Mouse (Mus musculus) layer of hippocampus, adult 2 months (tissue): ENCODE measurements around the gene Gm10717. TPM values are rescaled to one million over a fixed set of nuclear protein-coding genes. Genes with fewer than 3 reads are reported as not detected.
"Not testable (repeated sequence)": the region's sequence is repeated elsewhere in the genome, so short reads cannot be mapped to it uniquely, and the experiment has no call there.

Experiments
- DNase-seq, 2 experiments: peaks; one replicate each; pipeline ENCODE4 v3.0.0; 2022; ENCODE audit warnings: low spot score in 2 of 2
- H3K27ac ChIP-seq: fragments of 200-600 bp; 2 replicates; pipeline ENCODE4 v1.8.1; 2022
- H3K4me3 ChIP-seq: fragments of 200-600 bp; 2 replicates; pipeline ENCODE4 v1.8.1; 2022; ENCODE audit warnings: mild to moderate bottlenecking
- microRNA-seq, 2 experiments: library from miRNA; unstranded; fragments of <30 nt; microRNA quantifications; one replicate each; pipeline ENCODE4 v1.2.0; 2021
- total RNA-seq, 2 experiments: library from RNA; stranded (reverse); gene quantifications; 2 replicates each; pipeline ENCODE4 v1.2.3; 2021

Gm10717 gene
- total RNA-seq, 2 experiments from 2014 or later: not detected

DNA sequence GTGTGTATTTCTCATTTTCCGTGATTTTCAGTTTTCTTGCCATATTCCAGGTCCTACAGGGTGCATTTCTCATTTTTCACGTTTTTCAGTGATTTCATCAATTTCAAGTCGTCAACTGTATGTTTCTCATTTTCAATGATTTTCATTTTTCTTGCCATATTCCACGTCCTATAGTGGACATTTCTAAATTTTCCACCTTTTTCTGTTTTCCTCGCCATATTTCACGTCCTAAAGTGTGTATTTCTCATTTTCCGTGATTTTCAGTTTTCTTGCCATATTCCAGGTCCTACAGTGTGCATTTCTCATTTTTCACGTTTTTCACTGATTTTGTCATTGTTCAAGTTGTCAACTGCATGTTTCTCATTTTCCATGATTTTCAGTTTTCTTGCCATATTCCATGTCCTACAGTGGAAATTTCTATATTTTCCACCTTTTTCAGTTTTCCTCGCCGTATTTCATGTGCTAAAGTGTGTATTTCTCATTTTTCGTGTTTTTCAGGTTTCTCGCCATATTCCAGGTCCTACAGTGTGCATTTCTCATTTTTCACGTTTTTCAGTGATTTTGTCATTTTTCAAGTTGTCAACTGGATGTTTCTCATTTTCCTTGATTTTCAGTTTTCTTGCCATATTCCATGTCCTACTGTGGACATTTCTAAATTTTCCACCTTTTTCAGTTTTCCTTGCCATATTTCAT lies 2.8 kb upstream of the Gm10717 start:
- H3K27ac ChIP-seq, H3K4me3 ChIP-seq: not testable (repeated sequence)
- DNase-seq: peak; percentile 86 to 95

DNA sequence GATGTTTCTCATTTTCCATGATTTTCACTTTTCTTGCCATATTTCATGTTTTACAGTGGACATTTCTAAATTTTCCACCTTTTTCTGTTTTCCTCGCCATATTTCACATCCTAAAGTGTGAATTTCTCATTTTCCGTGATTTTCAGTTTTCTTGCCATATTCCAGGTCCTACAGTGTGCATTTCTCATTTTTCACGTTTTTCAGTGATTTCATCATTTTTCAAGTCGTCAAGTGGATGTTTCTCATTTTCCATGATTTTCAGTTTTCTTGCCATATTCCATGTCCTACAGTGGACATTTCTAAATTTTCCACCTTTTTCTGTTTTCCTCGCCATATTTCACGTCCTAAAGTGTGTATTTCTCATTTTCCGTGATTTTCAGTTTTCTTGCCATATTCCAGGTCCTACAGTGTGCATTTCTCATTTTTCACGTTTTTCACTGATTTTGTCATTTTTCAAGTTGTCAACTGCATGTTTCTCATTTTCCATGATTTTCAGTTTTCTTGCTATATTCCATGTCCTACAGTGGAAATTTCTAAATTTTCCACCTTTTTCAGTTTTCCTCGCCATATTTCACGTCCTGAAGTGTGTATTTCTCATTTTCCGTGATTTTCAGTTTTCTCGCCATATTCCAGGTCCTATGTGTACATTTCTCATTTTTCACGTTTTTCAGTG lies 1.8 kb upstream of the Gm10717 start, which contains the start of gene Gm10718:
Gm10718 (plus strand) TSS at position 236 of the 673 bp plus-strand sequence.
- peak; percentile 64 to 70 for DNase-seq
- not testable (repeated sequence) for H3K27ac ChIP-seq, H3K4me3 ChIP-seq

DNA sequence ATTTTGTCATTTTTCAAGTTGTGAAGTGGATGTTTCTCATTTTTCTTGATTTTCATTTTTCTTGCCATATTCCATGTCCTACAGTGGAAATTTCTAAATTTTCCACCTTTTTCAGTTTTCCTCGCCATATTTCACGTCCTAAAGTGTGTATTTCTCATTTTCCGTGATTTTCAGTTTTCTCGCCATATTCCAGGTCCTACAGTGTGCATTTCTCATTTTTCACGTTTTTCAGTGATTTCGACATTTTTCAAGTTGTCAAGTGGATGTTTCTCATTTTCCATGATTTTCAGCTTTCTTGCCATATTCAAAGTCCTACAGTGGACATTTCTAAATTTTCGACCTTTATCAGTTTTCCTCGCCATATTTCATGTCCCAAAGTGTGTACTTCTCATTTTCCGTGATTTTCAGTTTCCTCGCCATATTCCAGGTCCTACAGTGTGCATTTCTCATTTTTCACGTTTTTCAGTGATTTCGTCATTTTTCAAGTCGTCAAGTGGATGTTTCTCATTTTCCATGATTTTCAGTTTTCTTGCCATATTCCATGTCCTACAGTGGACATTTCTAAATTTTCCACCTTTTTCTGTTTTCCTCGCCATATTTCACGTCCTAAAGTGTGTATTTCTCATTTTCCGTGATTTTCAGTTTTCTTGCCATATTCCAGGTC lies 1.1 kb upstream of the Gm10717 start:
- DNase-seq: peak; percentile 99 to 100
- not testable (repeated sequence) for H3K4me3 ChIP-seq, H3K27ac ChIP-seq

DNA sequence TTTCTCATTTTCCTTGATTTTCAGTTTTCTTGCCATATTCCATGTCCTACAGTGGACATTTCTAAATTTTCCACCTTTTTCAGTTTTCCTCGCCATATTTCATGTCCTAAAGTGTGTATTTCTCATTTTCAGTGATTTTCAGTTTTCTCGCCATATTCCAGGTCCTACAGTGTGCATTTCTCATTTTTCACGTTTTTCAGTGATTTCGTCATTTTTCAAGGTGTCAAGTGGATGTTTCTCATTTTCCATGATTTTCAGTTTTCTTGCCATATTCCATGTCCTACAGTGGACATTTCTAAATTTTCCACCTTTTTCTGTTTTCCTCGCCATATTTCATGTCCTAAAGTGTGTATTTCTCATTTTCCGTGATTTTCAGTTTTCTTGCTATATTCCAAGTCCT lies 436 bp downstream of the Gm10717 start:
- not testable (repeated sequence) for H3K4me3 ChIP-seq, H3K27ac ChIP-seq
- peak; percentile 77 to 85 for DNase-seq

DNA sequence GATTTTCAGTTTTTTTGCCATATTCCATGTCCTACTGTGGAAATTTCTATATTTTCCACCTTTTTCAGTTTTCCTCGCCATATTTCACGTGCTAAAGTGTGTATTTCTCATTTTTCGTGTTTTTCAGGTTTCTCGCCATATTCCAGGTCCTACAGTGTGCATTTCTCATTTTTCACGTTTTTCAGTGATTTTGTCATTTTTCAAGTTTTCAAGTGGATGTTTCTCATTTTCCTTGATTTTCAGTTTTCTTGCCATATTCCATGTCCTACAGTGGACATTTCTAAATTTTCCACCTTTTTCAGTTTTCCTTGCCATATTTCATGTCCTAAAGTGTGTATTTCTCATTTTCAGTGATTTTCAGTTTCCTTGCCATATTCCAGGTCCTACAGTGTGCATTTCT lies 919 bp downstream of the Gm10717 start:
- H3K4me3 ChIP-seq, DNase-seq, H3K27ac ChIP-seq: not testable (repeated sequence)

DNA sequence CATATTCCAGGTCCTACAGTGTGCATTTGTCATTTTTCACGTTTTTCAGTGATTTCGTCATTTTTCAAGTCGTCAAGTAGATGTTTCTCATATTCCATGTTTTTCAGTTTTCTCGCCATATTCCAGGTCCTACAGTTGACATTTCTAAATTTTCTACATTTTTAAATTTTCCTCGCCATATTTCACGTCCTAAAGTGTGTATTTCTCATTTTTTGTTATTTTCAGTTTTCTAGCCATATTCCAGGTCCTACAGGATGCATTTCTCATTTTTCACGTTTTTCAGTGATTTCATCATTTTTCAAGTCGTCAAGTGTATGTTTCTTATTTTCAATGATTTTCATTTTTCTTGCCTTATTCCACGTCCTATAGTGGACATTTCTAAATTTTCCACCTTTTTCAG lies 1.5 kb downstream of the Gm10717 start:
- not testable (repeated sequence) for DNase-seq, H3K4me3 ChIP-seq, H3K27ac ChIP-seq

DNA sequence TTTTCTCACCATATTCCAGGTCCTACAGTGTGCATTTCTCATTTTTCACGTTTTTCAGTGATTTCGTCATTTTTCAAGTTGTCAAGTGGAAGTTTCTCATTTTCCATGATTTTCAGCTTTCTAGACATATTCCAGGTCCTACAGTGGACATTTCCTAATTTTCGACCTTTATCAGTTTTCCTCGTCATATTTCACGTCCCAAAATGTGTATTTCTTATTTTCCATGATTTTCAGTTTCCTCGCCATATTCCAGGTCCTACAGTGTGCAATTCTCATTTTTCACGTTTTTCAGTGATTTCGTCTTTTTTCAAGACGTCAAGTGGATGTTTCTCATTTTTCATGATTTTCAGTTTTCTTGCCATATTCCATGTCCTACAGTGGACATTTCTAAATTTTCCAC lies 2.0 kb downstream of the Gm10717 start:
- not testable (repeated sequence) for H3K27ac ChIP-seq, H3K4me3 ChIP-seq, DNase-seq

DNA sequence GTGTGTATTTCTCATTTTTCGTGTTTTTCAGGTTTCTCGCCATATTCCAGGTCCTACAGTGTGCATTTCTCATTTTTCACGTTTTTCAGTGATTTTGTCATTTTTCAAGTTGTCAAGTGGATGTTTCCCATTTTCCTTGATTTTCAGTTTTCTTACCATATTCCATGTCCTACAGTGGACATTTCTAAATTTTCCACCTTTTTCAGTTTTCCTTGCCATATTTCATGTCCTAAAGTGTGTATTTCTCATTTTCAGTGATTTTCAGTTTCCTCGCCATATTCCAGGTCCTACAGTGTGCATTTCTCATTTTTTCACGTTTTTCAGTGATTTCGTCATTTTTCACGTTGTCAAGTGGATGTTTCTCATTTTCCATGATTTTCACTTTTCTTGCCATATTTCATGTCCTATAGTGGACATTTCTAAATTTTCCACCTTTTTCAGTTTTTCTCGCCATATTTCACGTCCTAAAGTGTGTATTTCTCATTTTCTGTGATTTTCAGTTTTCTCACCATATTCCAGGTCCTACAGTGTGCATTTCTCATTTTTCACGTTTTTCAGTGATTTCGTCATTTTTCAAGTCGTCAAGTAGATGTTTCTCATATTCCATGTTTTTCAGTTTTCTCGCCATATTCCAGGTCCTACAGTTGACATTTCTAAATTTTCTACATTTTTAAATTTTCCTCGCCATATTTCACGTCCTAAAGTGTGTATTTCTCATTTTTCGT lies 4.2 kb downstream of the Gm10717 start:
- H3K4me3 ChIP-seq, H3K27ac ChIP-seq: not testable (repeated sequence)

DNA sequence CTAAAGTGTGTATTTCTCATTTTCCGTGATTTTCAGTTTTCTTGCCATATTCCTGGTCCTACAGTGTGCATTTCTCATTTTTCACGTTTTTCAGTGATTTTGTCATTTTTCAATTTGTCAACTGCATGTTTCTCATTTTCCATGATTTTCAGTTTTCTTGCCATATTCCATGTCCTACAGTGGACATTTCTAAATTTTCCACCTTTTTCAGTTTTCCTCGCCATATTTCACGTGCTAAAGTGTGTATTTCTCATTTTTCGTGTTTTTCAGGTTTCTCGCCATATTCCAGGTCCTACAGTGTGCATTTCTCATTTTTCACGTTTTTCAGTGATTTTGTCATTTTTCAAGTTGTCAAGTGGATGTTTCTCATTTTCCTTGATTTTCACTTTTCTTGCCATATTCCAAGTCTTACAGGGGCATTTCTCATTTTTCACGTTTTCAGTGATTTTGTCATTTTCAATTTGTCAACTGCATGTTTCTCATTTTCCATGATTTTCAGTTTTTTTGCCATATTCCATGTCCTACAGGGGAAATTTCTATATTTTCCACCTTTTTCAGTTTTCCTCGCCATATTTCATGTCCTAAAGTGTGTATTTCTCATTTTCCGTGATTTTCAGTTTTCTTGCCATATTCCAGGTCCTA lies 5.6 kb downstream of the Gm10717 start:
- DNase-seq, H3K4me3 ChIP-seq, H3K27ac ChIP-seq: not testable (repeated sequence)

More for the DNA sequence above, 4.2 kb downstream of the Gm10717 start:
- DNase-seq: peak; percentile 58 to 70

DNA sequence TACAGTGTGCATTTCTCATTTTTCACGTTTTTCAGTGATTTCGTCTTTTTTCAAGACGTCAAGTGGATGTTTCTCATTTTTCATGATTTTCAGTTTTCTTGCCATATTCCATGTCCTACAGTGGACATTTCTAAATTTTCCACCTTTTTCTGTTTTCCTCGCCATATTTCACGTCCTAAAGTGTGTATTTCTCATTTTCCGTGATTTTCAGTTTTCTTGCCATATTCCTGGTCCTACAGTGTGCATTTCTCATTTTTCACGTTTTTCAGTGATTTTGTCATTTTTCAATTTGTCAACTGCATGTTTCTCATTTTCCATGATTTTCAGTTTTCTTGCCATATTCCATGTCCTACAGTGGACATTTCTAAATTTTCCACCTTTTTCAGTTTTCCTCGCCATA lies 9.1 kb downstream of the Gm10717 start, which contains the start of gene Gm17535:
Gm17535 (plus strand) TSS at position 301 of the 400 bp plus-strand sequence.
- DNase-seq, H3K4me3 ChIP-seq, H3K27ac ChIP-seq: not testable (repeated sequence)

DNA sequence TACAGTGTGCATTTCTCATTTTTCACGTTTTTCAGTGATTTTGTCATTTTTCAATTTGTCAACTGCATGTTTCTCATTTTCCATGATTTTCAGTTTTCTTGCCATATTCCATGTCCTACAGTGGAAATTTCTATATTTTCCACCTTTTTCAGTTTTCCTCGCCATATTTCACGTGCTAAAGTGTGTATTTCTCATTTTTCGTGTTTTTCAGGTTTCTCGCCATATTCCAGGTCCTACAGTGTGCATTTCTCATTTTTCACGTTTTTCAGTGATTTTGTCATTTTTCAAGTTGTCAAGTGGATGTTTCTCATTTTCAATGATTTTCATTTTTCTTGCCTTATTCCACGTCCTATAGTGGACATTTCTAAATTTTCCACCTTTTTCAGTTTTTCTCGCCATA lies 11.4 kb downstream of the Gm10717 start, which contains the start of gene Gm10715:
Gm10715 (plus strand) TSS at position 301 of the 400 bp plus-strand sequence.
- DNase-seq, H3K27ac ChIP-seq, H3K4me3 ChIP-seq: not testable (repeated sequence)

DNA sequence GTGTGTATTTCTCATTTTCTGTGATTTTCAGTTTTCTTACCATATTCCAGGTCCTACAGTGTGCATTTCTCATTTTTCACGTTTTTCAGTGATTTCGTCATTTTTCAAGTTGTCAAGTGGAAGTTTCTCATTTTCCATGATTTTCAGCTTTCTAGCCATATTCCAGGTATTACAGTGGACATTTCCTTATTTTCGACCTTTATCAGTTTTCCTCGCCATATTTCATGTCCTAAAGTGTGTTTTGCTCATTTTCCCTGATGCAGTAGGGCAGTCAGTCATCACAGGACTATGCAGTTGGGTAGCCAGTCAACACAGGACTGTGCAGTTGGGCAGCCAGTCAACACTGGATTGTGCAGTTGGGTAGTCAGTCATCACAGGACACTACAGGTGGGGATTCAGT lies 12.9 kb downstream of the Gm10717 start:
- not testable (repeated sequence) for DNase-seq, H3K4me3 ChIP-seq, H3K27ac ChIP-seq

Small RNA genes lying within 50 kb of the gene (microRNA-seq; reads per million reads assigned to microRNA genes)
- gene Mir101c: 0 reads per million in 2 experiments

Other genes with a start within 250 kb of the Gm10717 start
- gene Gm10722, start 24.5 kb upstream of the Gm10717 start, total RNA-seq: not detected
- not detected for gene Gm11168, start 22.1 kb upstream of the Gm10717 start, total RNA-seq
- under 1 TPM in 1 of 2 experiments, not detected in 1; 0.56 TPM for gene Gm10721, start 12.3 kb upstream of the Gm10717 start, total RNA-seq
- gene Gm10720, start 9.8 kb upstream of the Gm10717 start, total RNA-seq: not detected
- gene Gm10719, start 8.0 kb upstream of the Gm10717 start, total RNA-seq: under 1 TPM in 1 of 2 experiments, not detected in 1; 0.95 TPM
- gene Gm10718, start 1.9 kb upstream of the Gm10717 start, total RNA-seq: 1 to 10 TPM in 1 of 2 experiments, not detected in 1; 1.2 TPM
- not detected for gene Gm17535, start 9.2 kb downstream of the Gm10717 start, total RNA-seq
- not detected for gene Gm10715, start 11.5 kb downstream of the Gm10717 start, total RNA-seq